Mouse (Mus musculus): Measurements from ENCODE around the gene Nos3.

DNA sequence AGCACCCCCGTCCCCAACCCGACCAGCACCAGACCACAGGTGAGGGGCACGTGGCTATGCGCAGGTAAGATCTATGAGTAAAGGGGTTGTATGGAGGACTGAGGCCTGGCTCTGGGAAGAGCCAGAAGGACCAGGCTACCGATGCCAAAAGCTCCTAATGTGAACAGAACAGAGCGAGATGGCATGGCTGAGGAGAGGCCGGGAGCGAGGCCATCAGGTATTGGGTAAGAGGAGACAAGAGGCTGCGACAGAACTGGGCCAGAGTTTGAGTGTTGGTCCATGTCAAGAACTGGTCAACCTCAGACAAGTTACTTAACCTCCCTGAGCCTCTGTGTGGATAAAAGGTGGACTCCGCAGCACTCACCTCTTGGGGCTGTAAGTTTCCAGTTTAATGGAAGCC lies 353 bp downstream of the Nos3 start:
- TF ChIP-seq SMC3 (IDR thresholded peaks at IDR 0.05; ENCODE audit: low read depth, low read length): no peak
- no peak for TF ChIP-seq CTCF (conservative IDR thresholded peaks at IDR 0.05 in 1 of 2, IDR thresholded peaks at IDR 0.05 in 1 of 2; ENCODE audit: low read depth in 2 of 2, low read length in 2 of 2)
- no peak for TF ChIP-seq RAD21 (IDR thresholded peaks at IDR 0.05; ENCODE audit: low read depth, low read length)

All from CH12.LX (cell line).